Mouse (Mus musculus) B cell, adult (primary cell): ENCODE results near the gene Pigg. TPM values are rescaled to one million over a fixed set of nuclear protein-coding genes. Genes with fewer than 3 reads are reported as not detected.

Experiments
- total RNA-seq: library from RNA; stranded (reverse); gene quantifications from 4 replicates; pipeline ENCODE4 v1.2.4, GENCODE M21; 2023; ENCODE audit not compliant: inconsistent age

Gene Pigg
- 2.7 to 3.3 TPM (median 3.2 TPM) in 4 replicates for total RNA-seq

DNA sequence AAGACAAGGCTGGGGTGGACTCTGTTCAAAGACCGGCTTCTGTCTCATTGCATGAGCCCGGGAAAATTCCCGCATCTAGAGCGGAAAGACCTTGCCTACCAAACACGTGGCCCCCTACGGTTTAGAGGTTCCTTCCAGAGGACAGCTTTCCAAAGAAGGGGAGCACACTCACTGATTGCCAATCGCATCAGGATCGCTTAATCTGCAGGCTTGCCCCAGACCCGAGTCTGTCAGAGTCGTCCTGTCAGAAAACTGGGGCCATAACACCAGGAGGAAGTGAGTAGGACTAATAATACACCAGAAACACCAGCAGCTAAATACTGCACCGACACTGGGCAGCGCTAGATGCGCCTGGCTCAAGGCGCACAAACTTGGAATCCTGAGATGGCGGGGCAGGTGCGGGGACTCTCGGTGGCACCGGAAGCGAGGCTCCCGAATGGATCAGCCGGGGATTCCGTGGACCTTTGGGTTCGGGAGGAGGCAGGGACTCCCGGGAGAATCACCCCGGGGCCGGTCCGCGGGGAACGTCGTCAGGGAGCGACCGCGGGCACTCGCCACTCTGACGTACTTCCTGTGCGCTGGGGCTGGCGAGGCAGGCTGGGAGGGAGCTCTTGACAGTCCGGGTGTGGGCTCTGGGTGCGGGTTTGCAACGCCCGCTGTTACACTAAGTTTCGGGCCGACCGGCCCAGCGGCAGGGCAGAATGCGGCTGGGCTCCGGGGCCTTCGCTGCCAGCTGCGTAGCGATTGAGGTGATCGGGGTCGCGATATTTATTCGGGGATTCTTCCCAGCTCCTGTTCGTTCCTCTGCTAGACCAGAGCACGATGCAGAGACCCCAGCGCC, at the start of gene Pigg:
Gene Pigg (plus strand): TSS at position 386 of the 841 bp plus-strand sequence.

GRCm38 (mm10) chr5:108268127-108269062, 44.0 kb upstream of the Pigg start, which contains the start of gene Dr1:
Gene Dr1 (plus strand): TSS chr5:108268897.

DNA sequence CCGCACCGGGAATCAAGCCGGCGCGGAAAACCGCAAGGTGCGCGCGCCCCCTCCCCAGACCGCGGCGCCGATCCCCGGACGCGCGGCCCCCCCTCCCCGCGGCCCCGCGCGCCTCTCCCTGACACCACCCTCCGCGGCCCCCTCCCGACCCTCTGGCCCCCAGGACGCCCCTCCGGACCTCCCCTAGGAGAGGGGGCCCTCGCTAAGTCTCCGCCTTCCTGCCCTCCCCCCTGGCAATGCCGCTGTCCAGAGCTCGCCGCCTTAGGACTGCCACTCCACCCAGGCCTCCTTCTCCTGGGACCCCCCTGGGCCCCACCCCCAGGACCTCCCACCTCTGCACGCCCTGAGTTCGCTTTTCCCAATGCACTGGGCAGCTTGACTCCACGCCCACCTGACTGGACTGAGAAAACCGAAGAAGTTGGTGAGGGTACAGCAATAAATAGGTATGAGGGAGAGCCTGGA, 55.5 kb downstream of the Pigg start, which contains the start of gene Gm42517:
Gene Gm42517 (minus strand): TSS at position 52 of the 462 bp plus-strand sequence.

DNA sequence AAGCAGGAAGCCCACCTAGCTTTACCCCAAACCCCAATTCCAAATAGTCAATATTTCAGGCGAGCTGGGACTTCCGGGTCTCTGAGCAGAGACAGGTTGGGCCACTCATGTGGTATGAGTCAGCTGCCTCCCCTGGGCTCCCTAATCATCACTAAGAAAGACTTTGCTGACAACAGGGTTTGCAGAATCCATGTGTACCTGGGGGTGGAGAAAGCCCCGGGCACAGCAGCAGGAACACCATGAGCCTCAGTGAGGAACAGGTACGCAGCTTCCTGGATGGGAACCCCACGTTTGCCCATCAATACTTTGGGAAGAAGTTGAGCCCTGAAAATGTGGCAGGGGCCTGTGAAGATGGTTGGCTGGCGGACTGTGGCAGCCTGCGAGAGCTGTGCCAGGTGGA, 75.8 kb downstream of the Pigg start, which contains the start of gene Pde6b:
Gene Pde6b (plus strand): TSS at position 191 of the 400 bp plus-strand sequence.

Other genes starting within 250 kb of the Pigg start
- 70.3 to 81.4 TPM (median 73.1 TPM) in 4 replicates for gene Mtf2, start 246.9 kb upstream of the Pigg start, total RNA-seq
- 81.2 to 94.0 TPM (median 87.2 TPM) in 4 replicates for gene Tmed5, start 180.0 kb upstream of the Pigg start, total RNA-seq
- 1.4 to 3.4 TPM (median 1.5 TPM) in 4 replicates for gene Ccdc18, start 179.7 kb upstream of the Pigg start, total RNA-seq
- 34.4 to 37.2 TPM (median 35.7 TPM) in 4 replicates for gene Dr1, start 43.7 kb upstream of the Pigg start, total RNA-seq
- not detected in 4 replicates for gene Gm42517, start 55.3 kb downstream of the Pigg start, total RNA-seq
- gene Pde6b, start 75.8 kb downstream of the Pigg start, total RNA-seq: not detected in 4 replicates
- 62.9 to 80.0 TPM (median 70.9 TPM) in 4 replicates for gene Atp5k, start 121.8 kb downstream of the Pigg start, total RNA-seq
- gene Mfsd7a, start 136.3 kb downstream of the Pigg start, total RNA-seq: not detected in 4 replicates
- 18.4 to 31.3 TPM (median 23.8 TPM) in 4 replicates for gene Pcgf3, start 148.6 kb downstream of the Pigg start, total RNA-seq
- gene Cplx1, start 237.4 kb downstream of the Pigg start, total RNA-seq: not detected in 4 replicates